In the genomic region with DNA sequence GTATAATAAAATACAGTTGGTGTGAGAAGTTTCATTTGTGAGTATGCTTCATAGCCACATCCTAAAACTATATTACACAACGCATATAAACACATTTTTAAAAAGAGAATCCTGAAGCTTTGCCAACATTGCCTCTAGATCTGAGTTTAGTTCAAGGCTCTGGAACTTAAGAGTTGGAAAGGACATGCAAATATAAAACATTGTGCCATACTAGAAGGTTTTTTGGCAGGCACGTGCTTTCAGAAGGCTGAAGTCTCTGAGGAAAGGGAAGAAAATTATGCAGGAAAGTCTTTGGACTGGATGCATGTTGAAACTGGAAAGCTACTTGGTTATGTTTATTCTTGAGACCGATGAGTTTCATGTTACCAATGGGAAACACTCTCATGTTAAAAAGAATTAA, we compare ENCODE assay signal across 26 mouse cellular contexts.
"Had no signal": no experiment of that assay in that cellular context is flagged by ENCODE, and none has a peak within 500 bp of the region (broad histone marks: within the 10 kb centered on the region; RNA-seq: fewer than 3 reads in every experiment).

No protein-coding gene starts in this region.

- H3K36me3 ChIP-seq: heart, embryonic 13.5 days; heart, embryonic 15.5 days; hindbrain, embryonic 13.5 days; hindbrain, embryonic 15.5 days; intestine, embryonic 15.5 days; kidney, embryonic 15.5 days; limb, embryonic 12.5 days had no signal

- H3K4me3 ChIP-seq: heart, adult 2 months; heart, embryonic 13.5 days; heart, embryonic 15.5 days; hindbrain, embryonic 13.5 days; hindbrain, embryonic 15.5 days; intestine, embryonic 15.5 days; kidney, embryonic 15.5 days; limb, embryonic 12.5 days had no signal

- H3K9me3 ChIP-seq: heart, embryonic 13.5 days; heart, embryonic 15.5 days; hindbrain, embryonic 13.5 days; hindbrain, embryonic 15.5 days; intestine, embryonic 15.5 days; kidney, embryonic 15.5 days; limb, embryonic 12.5 days had no signal

- DNase-seq: gastrocnemius, postnatal 14 days; gastrocnemius, postnatal 36 days; heart, adult 11 months; heart, adult 2 months; heart, postnatal 14 days; heart, postnatal 36 days; kidney, adult 2 months; kidney, adult 9 months; kidney, postnatal 14 days; kidney, postnatal 36 days; layer of hippocampus, adult 9-11 months; layer of hippocampus, postnatal 36 days; left cerebral cortex, postnatal 4 days; liver had no signal

- H3K27ac ChIP-seq: heart, adult 2 months; heart, embryonic 13.5 days; heart, embryonic 15.5 days; hindbrain, embryonic 13.5 days; hindbrain, embryonic 15.5 days; intestine, embryonic 15.5 days; kidney, embryonic 15.5 days; kidney, postnatal 0 days; limb, embryonic 12.5 days had no signal

- ATAC-seq: inflammation-experienced regulatory T-cells, adult 6 months; intestine, embryonic 15.5 days; intestine, postnatal 0 days had no signal

- H3K4me2 ChIP-seq: heart, embryonic 11.5 days; heart, embryonic 13.5 days; heart, embryonic 15.5 days; hindbrain, embryonic 13.5 days; hindbrain, embryonic 15.5 days; intestine, embryonic 15.5 days; kidney, embryonic 15.5 days; limb, embryonic 12.5 days; liver, embryonic 11.5 days had no signal

- H3K4me1 ChIP-seq: hindbrain, embryonic 15.5 days; intestine, embryonic 15.5 days had no signal

- H3K27me3 ChIP-seq: heart, embryonic 13.5 days; heart, embryonic 15.5 days; hindbrain, embryonic 13.5 days; hindbrain, embryonic 15.5 days; intestine, embryonic 15.5 days; kidney, embryonic 15.5 days; limb, embryonic 12.5 days had no signal

- H3K9ac ChIP-seq: heart, embryonic 13.5 days; heart, embryonic 15.5 days; hindbrain, embryonic 13.5 days; hindbrain, embryonic 15.5 days; intestine, embryonic 15.5 days; kidney, embryonic 15.5 days; limb, embryonic 12.5 days had no signal
